Mouse (Mus musculus): Measurements from ENCODE around the gene Rcc1. TPM values are rescaled to one million over a fixed set of nuclear protein-coding genes. Genes with fewer than 3 reads are reported as not detected.
A peak's percentile ranks its signal among the peaks of the same experiment; 100 is the strongest.

Gene Rcc1
- total RNA-seq, 2 experiments from 2014 or later: 17.6 to 22.0 TPM

DNA sequence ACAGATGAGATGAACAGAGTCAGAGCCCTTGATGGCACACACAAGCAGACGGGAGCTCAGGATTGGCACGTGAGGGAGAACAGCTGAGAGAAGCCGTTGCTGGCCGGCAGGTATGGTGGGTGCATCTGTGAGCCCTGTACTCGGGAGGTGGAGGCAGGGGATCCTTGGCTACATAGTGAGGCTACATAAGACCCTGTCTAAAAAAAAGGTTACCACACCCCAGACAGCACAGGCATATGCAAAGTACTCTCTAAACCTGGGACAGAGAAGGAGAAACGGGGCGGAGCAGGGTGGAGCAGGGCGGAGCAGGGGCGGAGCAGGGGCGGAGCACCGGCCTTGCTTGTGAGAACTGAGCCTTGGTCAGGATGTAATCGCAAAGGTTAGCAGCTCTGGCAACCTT is 2.8 kb upstream of the Rcc1 start:
- intact Hi-C loops (cut with DNase I): no loop called here
- no peak for DNase-seq

DNA sequence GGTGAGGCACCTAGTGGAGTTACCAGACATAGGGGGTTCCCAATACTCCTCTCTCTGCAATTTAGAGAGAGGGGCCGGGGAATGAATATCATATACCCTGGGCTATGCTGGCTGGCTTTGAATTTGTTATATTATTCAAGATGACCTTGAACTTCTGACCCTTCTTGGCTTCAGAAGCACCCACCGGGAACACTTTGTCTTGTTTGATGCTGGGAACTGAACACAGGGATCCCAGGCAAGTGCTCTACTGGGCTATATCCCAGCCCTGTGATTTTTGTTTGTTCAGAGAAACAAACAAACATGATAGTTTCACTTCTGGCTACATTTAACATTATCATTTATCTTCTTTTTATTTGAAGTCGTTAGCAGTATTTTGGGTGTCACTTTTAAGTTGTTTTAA is 2.0 kb upstream of the Rcc1 start:
- no peak for DNase-seq
- intact Hi-C loops (cut with DNase I): no loop called here

DNA sequence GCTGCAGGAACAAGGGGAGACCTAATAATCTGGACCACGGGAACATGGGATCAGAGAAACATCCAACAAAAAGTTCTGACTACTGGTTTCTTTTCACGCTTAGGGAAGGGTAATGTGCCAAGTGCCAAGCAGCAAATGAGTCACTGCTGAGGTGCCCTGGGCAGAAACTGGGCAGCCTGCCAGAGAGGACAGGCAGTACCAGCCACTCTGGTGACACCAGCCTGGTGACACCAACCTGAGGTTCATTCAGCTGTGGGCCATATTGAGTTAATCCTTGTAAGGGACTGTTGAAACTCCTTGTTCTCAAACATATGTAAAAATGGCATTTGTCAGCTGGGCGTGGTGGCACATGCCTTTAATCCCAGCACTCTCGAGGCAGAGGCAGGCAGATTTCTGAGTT is 1.2 kb upstream of the Rcc1 start:
- intact Hi-C loops (cut with DNase I): no loop called here
- peak; percentile 22 for DNase-seq

DNA sequence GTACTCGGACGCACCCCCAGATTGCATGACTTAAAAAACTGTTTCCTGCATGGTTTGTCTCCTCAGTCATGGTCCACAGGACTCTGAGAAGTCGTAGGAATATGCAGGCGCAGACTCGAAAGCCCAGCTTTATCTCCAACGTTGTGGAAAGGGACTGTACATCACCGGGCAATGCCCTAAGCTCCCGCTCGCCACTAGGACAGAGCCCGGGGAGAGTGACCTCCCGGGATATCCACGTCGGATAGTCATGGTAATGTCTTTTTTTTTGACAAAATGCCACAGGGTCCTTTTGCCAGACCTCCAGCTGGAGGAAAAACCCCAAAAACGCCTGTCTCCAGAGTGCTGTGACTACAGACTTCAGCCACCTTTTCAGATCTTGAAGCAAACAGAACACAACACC is 666 bp downstream of the Rcc1 start:
- peak; percentile 20 for DNase-seq
- intact Hi-C loops (cut with DNase I): no loop called here

DNA sequence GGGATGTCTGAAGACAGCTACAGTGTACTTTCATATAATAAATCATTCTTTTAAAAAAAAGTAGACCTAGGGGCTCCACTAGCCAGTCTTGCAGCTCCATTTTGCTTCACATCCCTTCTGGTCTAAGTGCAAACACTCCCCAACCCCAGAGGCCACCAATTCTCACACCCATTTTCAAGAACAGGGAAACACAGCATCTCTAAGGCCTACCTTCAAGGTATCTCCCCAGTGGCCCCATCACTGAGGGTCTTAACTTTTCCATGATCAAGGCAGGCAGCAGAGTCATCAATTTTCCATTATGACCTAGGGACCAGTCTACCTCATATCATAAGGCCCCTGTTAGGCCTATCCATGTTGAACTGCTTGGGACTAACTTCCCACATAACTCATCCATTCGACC is 2.0 kb downstream of the Rcc1 start:
- intact Hi-C loops (cut with DNase I): no loop called here
- DNase-seq: no peak

DNA sequence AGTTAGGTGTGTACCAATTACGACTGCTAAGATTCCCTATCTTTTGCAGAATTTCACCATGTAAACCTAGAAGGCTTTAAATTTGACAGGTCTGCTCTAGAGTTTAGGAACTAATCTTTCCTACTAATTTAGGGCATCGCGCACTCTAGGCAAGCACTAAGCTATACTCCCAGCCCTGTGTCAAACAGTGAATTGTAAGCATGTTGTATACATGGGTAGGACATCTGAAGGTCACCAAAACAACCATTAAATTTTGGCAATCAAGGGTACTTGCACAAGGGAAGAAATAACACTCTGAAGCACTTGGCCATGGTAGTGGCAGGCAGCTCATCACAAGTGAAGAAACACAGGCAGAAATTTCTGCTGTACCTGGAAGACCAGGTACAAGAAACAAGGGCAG is 2.6 kb downstream of the Rcc1 start:
- DNase-seq: no peak
- intact Hi-C loops (cut with DNase I): no loop called here

DNA sequence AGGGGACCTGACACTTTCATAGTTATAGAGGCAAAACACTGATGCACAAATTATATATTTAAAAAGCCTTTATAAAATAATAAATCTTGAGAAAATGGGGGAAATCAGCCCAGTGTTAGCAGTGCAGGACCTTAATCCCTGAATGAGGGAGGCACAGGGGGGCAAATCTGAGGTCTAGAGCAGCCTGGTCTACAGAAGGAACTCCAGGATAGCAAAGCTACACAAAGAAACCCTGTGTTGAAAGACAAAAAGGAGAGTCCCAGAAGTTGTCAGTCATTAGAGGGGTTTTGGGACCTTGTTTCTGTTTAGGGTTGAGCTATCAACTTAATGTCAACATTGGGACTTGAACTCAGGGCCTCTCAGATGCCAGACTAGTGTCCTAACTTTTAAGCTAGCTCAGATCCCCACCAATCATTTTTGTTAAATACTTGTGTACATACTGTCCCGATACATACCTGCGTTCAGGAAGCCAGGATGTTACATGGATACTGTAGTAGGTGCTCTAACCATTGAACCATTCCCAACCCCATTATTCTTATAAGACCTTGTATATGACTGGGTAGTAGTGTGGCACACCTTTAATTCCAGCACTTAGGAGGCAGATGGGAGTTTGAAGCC is 3.2 kb downstream of the Rcc1 start:
- intact Hi-C loops (cut with DNase I): no loop called here
- DNase-seq: no peak

DNA sequence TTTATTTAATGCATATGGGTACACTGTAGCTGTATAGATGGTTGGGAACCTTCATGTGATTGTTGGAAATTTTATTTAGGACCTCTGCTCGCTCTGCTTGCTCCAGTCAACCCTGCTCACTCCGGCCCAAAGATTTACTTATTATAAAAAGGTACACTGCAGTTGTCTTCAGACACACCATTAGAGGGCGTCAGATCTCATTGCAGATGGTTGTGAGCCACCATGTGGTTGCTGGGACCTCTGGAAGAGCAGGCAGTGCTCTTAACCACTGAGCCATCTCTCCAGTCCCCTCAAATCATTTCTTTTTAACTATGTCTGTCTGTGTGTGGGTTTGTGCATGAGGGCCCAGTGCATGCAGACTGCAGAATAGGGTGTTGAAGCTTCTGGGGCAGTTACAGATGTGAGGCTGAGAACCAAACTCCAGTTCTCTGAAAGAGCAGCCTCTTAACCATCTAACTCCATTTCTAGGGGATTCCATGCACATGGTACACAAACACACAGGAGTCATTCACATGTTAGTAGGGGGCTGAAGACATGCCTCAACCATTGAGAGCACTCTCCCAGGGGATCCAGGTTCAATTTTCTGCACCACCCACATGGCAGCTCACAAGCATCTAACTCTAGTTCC is 3.8 kb downstream of the Rcc1 start:
- DNase-seq: no peak
- intact Hi-C loops (cut with DNase I): loop anchor here (10.0 kb wide), 1 partner anchor 55 kb away; no protein-coding TSS in a partner anchor

DNA sequence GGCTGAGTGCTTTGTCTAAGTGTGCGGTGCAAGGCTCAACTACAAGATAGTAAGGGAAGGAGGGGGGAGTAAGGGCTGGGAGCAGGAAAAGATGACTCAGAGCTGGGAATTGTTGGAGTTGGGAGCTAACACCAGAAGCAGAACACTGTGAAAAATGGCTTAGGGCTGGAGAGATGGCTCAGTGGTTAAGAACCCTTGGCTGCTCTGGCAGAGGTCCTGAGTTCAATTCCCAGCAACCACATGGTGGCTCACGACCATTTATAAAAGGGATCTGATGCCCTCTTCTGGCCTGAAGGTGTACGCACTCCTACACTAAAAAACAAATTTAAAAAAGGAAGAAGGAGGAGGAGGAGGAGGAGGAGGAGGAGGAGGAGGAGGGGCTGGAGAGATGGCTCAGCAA is 6.7 kb downstream of the Rcc1 start:
- intact Hi-C loops (cut with DNase I): loop anchor here (10.0 kb wide), 1 partner anchor 52 kb away; no protein-coding TSS in a partner anchor
- DNase-seq: no peak

DNA sequence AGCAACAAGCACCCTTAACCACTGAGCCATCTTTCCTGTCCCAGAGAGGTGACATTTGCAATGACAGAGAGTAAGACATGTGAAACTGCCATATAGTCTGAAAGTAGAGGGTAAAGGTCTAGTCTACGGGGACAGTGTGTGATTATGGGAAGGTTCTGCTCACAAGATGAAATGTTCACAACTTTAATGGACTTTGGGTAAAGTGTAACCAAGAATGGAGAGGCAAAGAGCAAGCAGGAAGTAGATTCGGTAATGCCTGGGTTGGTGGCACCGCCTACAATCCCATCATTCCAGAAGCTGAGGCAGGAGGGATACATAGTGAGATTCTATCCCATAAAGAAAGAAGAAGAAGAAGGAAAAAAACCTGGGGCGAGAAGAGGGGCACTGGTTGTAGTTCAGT is 7.1 kb downstream of the Rcc1 start:
- intact Hi-C loops (cut with DNase I): loop anchor here (10.0 kb wide), 1 partner anchor 51 kb away; no protein-coding TSS in a partner anchor

DNA sequence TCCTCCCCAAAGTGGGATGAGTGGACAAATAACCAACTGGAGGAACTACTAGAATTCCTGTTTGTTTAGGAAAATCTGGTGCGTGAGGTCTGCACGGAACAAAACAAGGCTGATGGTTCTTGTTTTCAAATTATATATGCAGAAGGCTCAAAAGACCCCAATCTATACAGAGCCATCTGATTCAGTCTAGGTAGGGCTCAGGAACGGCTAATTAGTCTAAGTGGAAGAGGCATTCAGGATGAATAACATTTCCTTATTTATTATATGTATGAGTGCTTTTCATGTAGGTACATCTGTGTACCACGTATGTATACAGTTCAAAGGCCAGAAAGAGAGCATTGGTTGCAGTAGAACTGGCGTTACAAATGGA is 7.6 kb downstream of the Rcc1 start:
- DNase-seq: no peak
- intact Hi-C loops (cut with DNase I): loop anchor here (10.0 kb wide), 1 partner anchor 51 kb away; no protein-coding TSS in a partner anchor

More for the DNA sequence above, 7.1 kb downstream of the Rcc1 start:
- no peak for DNase-seq

DNA sequence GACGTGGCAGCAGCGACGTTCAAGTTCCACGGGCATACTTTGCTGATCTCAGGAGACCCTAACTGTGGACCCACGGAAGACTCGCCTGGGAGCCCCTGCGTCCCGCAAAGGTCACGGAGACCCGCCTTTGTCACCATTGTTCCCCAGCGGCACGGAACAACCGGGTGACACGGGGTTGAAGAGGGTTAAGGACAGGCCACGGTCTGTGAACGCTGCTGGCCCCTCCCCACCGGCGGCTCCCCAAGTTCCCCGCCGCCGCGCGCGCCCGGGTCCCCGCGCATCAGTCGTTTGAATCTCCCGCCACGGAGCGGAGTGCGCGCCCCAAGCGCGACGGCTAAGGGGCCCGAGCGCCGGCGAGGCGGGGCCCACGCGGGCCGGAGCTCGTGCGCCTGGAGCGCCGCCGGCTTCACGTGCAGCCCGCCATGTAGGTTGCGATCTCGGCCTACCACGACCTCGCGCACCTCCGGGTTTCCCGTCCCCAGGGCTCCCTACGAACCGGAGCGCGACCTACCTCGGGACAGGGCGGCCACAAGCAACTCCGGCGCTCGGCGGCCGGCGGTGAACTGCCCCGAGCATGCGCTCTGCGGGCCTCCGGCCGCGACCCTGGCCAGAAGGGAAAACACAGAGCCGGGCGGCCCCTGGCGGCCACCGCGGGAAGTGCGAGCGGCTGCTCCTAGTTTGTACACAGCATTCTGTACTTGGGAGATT is 8.1 kb downstream of the Rcc1 start:
- DNase-seq: peak; percentile 97
- intact Hi-C loops (cut with DNase I): loop anchor here (10.0 kb wide), 1 partner anchor 50 kb away; no protein-coding TSS in a partner anchor

DNA sequence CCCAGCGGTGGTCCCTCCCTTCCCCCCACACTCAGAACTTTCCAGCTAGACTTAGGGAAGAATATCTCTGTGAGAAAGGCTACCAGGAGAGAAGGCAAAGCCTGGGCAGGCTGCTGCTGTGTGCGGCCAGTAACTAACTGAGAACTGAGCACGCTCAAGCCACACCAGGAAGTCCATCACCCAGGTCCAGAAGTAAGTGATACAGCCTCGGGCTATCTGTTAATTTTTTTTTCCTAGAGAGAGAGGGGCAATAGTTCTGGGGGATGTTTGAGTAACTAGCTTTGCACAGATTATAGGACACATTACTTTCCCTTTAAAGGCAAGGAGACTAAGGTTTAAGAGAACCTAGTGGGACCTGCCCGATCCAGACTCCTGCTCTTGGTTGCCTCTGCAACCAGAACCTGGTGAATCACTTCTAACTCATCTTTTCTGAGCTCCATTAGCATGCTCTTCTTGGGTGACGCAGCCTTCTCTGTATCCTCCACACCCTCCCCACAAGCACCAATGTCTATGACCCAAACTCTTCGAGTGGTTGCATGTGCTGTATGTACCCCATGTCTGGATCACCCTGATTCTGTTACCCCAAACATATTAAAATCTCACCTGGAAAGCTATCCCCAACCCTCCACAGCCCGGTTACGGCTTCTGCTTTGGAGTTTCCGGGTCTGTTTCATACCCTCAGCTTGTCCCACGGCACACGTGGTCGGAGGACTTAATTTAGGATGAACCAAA is 8.8 kb downstream of the Rcc1 start:
- intact Hi-C loops (cut with DNase I): loop anchor here (10.0 kb wide), 1 partner anchor 50 kb away; no protein-coding TSS in a partner anchor
- no peak for DNase-seq

DNA sequence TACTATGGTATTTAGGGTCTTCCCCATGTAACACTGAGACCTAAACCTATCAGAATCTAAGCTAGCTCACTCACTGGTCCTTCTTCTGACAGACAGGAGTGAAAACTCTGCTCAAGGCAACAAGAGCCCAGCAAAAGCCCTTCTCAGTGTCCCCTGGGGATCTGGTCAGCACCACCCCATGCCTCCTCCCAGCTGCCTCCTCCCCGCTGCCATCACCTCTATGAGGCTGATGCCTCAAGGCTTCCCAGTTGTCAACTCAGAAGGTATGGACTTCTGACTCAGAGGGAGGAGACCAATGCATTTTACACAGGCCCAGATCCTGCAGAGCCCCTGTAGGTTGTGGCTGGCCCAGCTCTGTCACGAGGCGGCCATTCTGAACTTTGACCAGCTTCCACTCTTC is 12.0 kb downstream of the Rcc1 start:
- intact Hi-C loops (cut with DNase I): loop anchor here (10.0 kb wide), 1 partner anchor 47 kb away; no protein-coding TSS in a partner anchor
- DNase-seq: no peak

DNA sequence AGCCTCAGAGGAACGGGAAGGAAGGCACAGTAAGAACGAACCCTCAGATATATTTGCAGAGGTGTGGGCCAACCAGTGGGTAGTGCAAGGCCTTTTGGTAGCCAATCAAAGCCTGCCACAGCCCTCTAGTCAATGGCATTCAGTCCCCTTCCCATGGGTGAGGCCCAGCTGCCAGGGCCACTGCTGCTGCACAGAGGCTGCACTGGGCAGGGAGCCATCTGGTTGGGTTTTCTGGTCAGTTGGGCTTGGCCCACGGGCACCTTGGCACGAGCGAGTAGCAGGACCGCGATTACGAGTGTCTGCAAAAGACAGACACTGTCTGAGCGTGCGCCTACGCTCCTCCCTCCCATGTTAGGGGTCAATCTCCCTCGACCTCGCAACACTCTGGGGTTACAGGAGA is 14.5 kb downstream of the Rcc1 start:
- intact Hi-C loops (cut with DNase I): no loop called here
- peak; percentile 87 for DNase-seq

DNA sequence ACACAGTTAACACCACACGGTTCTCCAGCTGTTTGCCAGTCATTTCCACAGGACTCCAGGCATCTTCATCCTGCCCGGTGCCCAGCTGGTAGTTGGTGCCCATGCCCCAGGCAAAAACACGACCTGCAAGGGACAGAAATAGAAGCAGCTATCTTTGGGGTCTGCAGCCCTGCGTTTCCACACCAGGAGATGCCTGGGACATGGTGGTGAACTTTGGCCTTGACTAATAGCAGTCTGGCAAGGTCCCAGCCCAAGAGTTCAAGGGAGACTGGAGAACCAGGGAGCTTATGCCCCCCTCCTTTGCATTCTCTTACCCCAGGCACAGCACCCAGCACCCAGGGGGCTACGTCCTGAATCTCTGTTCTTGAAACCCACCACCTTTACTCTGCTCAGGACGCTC is 20.5 kb downstream of the Rcc1 start:
- intact Hi-C loops (cut with DNase I): no loop called here
- DNase-seq: no peak

DNA sequence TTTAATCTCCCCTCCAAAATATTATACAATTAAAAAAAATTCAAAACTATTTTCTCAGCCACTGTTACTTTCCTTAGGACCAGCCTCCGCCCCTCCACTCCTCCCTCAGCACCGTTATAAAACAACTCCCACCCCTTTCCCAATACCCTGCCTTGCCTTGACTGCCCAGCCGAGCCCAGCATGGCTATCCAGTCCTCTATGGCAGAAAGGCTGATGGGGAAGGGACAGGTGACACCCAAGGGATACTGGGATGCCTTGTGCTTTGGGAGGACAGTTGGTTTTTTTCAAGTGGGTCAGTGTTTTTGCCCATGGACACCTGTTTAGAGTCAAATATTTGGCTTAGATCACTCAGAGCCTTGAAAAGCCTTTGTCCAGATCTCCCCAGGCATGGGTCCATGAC is 21.4 kb downstream of the Rcc1 start:
- no peak for DNase-seq
- intact Hi-C loops (cut with DNase I): no loop called here

DNA sequence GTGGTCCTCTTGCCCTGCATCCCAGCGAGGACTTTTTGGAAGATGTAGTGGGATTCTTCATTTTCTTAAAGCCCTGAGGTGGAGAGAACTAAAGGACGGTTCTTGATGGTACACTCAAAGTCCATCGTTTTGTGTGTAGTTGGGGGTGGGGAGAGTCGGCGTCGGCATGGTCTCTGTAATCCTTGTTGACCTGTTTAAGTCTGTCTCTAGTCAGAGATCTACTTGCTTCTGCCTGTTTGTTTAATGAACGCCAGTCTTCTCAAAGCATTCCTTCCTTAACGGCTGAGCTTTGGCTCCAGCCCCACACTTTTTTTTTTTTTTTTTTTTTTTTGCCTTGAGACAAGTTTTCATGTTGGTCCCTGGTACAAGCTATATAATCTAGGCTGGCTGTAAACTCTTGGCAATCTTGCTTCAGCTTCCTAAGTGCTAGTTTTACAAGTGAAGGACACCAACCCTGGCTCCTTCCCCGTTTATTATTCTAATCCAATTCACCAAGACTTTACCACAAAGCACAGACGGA is 23.5 kb downstream of the Rcc1 start:
- intact Hi-C loops (cut with DNase I): no loop called here
- no peak for DNase-seq

DNA sequence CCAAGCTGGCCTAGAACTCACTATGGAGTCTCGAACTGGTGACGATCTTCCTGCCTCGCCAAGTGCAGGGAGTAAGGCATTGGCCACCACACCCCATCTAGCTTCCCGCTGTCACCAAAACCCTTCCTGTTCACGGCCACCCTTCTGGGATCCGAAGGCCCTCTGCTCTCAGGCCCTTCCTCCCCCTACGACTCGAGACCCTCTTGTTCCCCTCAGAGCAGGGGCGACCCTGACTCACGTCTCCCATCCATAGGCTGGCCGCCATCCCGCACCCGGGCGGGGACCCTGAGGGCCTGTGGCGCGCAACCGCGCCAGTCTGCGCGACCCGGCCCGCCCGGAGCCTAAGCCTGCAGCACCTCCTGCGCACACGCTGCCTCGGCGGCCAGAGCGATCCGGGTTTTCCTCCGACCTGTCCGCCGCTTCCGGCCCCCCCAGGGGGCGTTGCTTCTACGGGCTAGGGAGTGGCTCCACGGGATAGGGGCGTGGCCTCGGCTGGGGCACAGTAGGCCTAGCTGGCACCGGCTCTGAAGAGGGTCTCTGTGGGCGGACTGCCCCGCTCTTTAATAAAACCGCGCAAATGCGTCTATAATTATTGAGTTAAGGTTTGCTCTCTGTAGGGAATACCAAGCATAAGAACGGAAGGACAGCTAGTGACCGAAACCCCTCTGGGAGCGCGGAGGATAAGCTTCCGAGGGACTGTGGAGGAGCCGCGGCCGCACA is 24.1 kb downstream of the Rcc1 start, which contains the start of gene Trnau1ap:
Trnau1ap (minus strand) TSS at position 424 of the 720 bp plus-strand sequence.
- intact Hi-C loops (cut with DNase I): no loop called here
- peak; percentile 93 for DNase-seq

DNA sequence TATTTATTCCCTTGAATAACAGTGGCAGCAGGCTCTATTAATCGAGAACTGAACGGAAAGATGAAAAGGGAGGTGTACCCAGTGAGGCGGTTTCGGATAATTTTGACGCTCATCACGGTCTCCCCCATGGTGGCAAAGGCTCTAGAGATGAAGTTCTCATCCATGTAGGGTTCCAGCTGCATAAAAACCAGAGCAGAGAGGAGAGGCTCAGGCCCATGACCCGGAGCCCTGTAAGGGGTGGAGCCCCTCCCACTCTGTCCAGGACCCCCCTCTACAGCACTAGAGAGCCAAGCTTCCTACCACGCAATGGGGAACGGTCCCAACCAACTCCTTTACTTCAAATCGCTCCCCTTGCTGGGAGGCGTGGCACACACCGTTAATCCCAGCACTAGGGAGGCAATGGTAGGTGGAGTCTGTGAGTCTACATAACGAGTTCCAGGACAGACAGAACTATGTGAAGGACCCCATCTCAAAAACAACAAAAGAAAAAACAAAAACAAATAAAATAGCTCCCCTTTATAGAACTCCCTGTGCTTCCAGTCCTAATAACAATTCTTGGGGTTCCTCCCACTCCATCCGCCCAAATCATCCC is 24.9 kb downstream of the Rcc1 start:
- no peak for DNase-seq
- intact Hi-C loops (cut with DNase I): no loop called here

All from left cerebral cortex, postnatal 4 days (tissue).